Mouse (Mus musculus) stomach, embryonic 15.5 days (tissue): ENCODE results near the gene Rspo4. TPM values are rescaled to one million over a fixed set of nuclear protein-coding genes. Genes with fewer than 3 reads are reported as not detected.
A peak's percentile ranks its signal among the peaks of the same experiment; 100 is the strongest.

ENCODE experiments used
- ATAC-seq: fragments of 200-750 bp; cut with Nextera tagmentation; 2 replicates; pipeline ENCODE4 v1.8.0; 2017; ENCODE audit warnings: low read depth, moderate number of reproducible peaks, moderate TSS enrichment; ENCODE audit not compliant: insufficient read depth, low FRiP score
- H3K27ac ChIP-seq: fragments of 300-500 bp; sonication (generic); 2 replicates; pipeline ENCODE4 v1.5.1; 2015; ENCODE audit warnings: mild to moderate bottlenecking, inconsistent platforms
- H3K27me3 ChIP-seq: fragments of 300-500 bp; sonication (generic); replicated peaks from 2 replicates; pipeline ENCODE4 v1.6.1; 2015; ENCODE audit warnings: inconsistent platforms
- H3K36me3 ChIP-seq: fragments of 300-500 bp; sonication (generic); 2 replicates; pipeline ENCODE4 v1.6.1; 2015; ENCODE audit warnings: inconsistent platforms
- H3K4me1 ChIP-seq: fragments of 300-500 bp; sonication (generic); 2 replicates; pipeline ENCODE4 v1.6.1; 2015; ENCODE audit warnings: inconsistent platforms
- H3K4me2 ChIP-seq: fragments of 300-500 bp; sonication (generic); 2 replicates; pipeline ENCODE4 v1.6.1; 2015; ENCODE audit warnings: mild to moderate bottlenecking, inconsistent platforms
- H3K4me3 ChIP-seq: fragments of 300-500 bp; sonication (generic); replicated peaks from 2 replicates; pipeline ENCODE4 v1.5.1; 2015; ENCODE audit warnings: inconsistent platforms
- H3K9ac ChIP-seq: fragments of 300-500 bp; sonication (generic); 2 replicates; pipeline ENCODE4 v1.6.1; 2015; ENCODE audit warnings: inconsistent platforms
- H3K9me3 ChIP-seq: fragments of 300-500 bp; sonication (generic); 2 replicates; pipeline ENCODE4 v1.6.1; 2016; ENCODE audit warnings: inconsistent platforms
- WGBS: fragments of 180-500 bp; shearing (Covaris S2); methylation state at CpG from one replicate; pipeline ENCODE4 v1.1.7; 2015; 5-methylcytosine and 5-hydroxymethylcytosine counted together
- polyA plus RNA-seq: library from polyadenylated mRNA; unstranded; fragments of >200 nt; fragmentation: Nextera tagmentation; extraction: Ambion mirVana; gene quantifications from 2 replicates; pipeline ENCODE4 v1.2.1, GENCODE M21; 2015

Rspo4 gene
- polyA plus RNA-seq, 1 experiment from 2014 or later: 0.06 TPM

- Histone ChIP-seq H3K27me3 (no peaks in the 10 kb centered on the region), H3K4me2 (no peak overlapping the region), H3K9me3 (no peaks in the 10 kb centered on the region), H3K36me3 (no peaks in the 10 kb centered on the region), H3K4me3 (no peak overlapping the region), H3K27ac (no peak overlapping the region), H3K4me1 (peaks cover 21% of the 10 kb centered on the region), H3K9ac (no peak overlapping the region)
- 81% methylated on average over 5 of the region's 5 CpGs for WGBS
- ATAC-seq: no peak
Measured at GRCm38 (mm10) chr2:151914120-151914519, 71.4 kb downstream of the Rspo4 start.

GRCm38 (mm10) chr2:151915111-151915510, 72.4 kb downstream of the Rspo4 start:
- peaks cover 21% of the 10 kb centered on the region for H3K4me1 ChIP-seq

GRCm38 (mm10) chr2:151916061-151916831, 73.5 kb downstream of the Rspo4 start:
- Histone ChIP-seq H3K9ac (no peak overlapping the region), H3K27me3 (no peaks in the 10 kb centered on the region), H3K4me3 (no peak overlapping the region), H3K27ac (no peak overlapping the region), H3K4me2 (no peak overlapping the region), H3K4me1 (peaks cover 19% of the 10 kb centered on the region), H3K36me3 (no peaks in the 10 kb centered on the region), H3K9me3 (no peaks in the 10 kb centered on the region)
- ATAC-seq: no peak
- 41% methylated on average over 13 of the region's 13 CpGs for WGBS

More at GRCm38 (mm10) chr2:151915111-151915510, 72.4 kb downstream of the Rspo4 start:
- Histone ChIP-seq H3K4me2 (no peak overlapping the region), H3K27ac (no peak overlapping the region), H3K27me3 (no peaks in the 10 kb centered on the region), H3K4me3 (no peak overlapping the region), H3K9ac (no peak overlapping the region), H3K9me3 (no peaks in the 10 kb centered on the region), H3K36me3 (no peaks in the 10 kb centered on the region)
- ATAC-seq: no peak
- WGBS: 27% methylated on average over 2 of the region's 2 CpGs

DNA sequence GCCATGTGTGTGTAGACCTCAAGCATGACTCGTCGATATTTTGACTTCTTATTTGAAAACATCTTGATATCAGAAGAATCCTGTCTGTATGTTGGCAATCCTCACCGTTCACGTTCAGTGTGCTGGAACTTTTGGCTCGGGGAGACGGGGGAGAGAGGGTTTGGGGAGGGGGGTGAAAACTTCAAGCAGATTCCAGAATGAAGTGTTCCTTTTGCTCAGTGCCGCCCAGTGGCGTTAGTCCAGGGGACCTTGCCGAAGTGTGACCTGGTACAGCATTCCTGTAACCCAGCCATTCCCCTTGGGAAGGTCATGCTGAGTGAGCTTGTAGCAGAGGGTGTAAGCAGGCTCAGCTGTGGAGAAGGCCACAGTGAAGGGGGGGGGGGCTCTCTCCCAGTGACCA, 76.4 kb downstream of the Rspo4 start:
- ATAC-seq: no peak; the same call in 1 of the 2 replicates
- H3K4me1 ChIP-seq: peaks cover 20% of the 10 kb centered on the region

GRCm38 (mm10) chr2:151921068-151921467, 78.3 kb downstream of the Rspo4 start:
- Histone ChIP-seq H3K27me3 (no peaks in the 10 kb centered on the region), H3K9me3 (no peaks in the 10 kb centered on the region), H3K27ac (peak overlapping the region; percentile 35; the same call in 1 of the 2 replicates), H3K4me2 (no peak overlapping the region), H3K4me1 (peaks cover 18% of the 10 kb centered on the region), H3K9ac (no peak overlapping the region), H3K4me3 (no peak overlapping the region), H3K36me3 (no peaks in the 10 kb centered on the region)
- ATAC-seq: no peak
- WGBS: 59% methylated on average over 8 of the region's 8 CpGs

More for the DNA sequence above, 76.4 kb downstream of the Rspo4 start:
- Histone ChIP-seq H3K9me3 (no peaks in the 10 kb centered on the region), H3K27me3 (no peaks in the 10 kb centered on the region), H3K9ac (no peak overlapping the region), H3K4me3 (no peak overlapping the region), H3K27ac (no peak overlapping the region), H3K36me3 (no peaks in the 10 kb centered on the region), H3K4me2 (no peak overlapping the region)
- 42% methylated on average over 9 of the region's 9 CpGs for WGBS

GRCm38 (mm10) chr2:151921596-151921995, 78.9 kb downstream of the Rspo4 start:
- Histone ChIP-seq H3K4me1 (peaks cover 13% of the 10 kb centered on the region), H3K4me2 (no peak overlapping the region), H3K27me3 (no peaks in the 10 kb centered on the region), H3K9me3 (no peaks in the 10 kb centered on the region), H3K27ac (peak overlapping the region; percentile 35; the same call in 1 of the 2 replicates), H3K9ac (no peak overlapping the region), H3K4me3 (no peak overlapping the region), H3K36me3 (no peaks in the 10 kb centered on the region)
- 43% methylated on average over 4 of the region's 4 CpGs for WGBS
- ATAC-seq: 0 out of 2 replicates have a peak, but pooled peaks have one; percentile 20

Other genes with a start within 250 kb of the Rspo4 start
- 1.2 and 1.7 TPM in 2 replicates for gene Snph, start 210.3 kb upstream of the Rspo4 start, polyA plus RNA-seq
- not detected in 2 replicates for gene Rad21l, start 174.4 kb upstream of the Rspo4 start, polyA plus RNA-seq
- 1.4 and 1.6 TPM in 2 replicates for gene Tmem74b, start 140.9 kb upstream of the Rspo4 start, polyA plus RNA-seq
- 39.0 and 41.7 TPM in 2 replicates for gene Psmf1, start 98.7 kb upstream of the Rspo4 start, polyA plus RNA-seq
- gene Angpt4, start 68.3 kb downstream of the Rspo4 start, polyA plus RNA-seq: 0.76 and 0.77 TPM in 2 replicates
- 26.8 TPM in 2 replicates for gene Fam110a, start 137.3 kb downstream of the Rspo4 start, polyA plus RNA-seq
- gene Slc52a3, start 153.6 kb downstream of the Rspo4 start, polyA plus RNA-seq: 4.9 and 7.3 TPM in 2 replicates
- gene Scrt2, start 238.6 kb downstream of the Rspo4 start, polyA plus RNA-seq: 0.04 and 0.05 TPM in 2 replicates